Comparison of ENCODE assay signal across 14 mouse cellular contexts in genomic region chr2:13784448-13784847, GRCm38 (mm10). TPM values are rescaled to one million over a fixed set of nuclear protein-coding genes. Genes with fewer than 3 reads are reported as not detected.
"Had no signal": no experiment of that assay in that cellular context is flagged by ENCODE, and none has a peak within 500 bp of the region (broad histone marks: within the 10 kb centered on the region; RNA-seq: fewer than 3 reads in every experiment).

No protein-coding gene starts in this region.

- H3K4me1 ChIP-seq: limb, embryonic 10.5 days; limb, embryonic 13.5 days; liver, embryonic 12.5 days; liver, embryonic 15.5 days; lung, embryonic 15.5 days had no signal

- H3K9me3 ChIP-seq: limb, embryonic 10.5 days; limb, embryonic 13.5 days; liver, embryonic 12.5 days; liver, embryonic 15.5 days; lung, embryonic 15.5 days had no signal

- H3K9ac ChIP-seq: limb, embryonic 13.5 days; liver, embryonic 12.5 days; liver, embryonic 15.5 days; lung, embryonic 15.5 days had no signal

- DNase-seq: liver; lung, adult 18-20 months; lung, postnatal 10 days; lung, postnatal 36 days; midbrain, embryonic 14.5 days; thymus, adult 18-20 months; thymus, postnatal 36 days had no signal

- H3K27ac ChIP-seq: limb, embryonic 10.5 days; limb, embryonic 13.5 days; liver, embryonic 12.5 days; liver, embryonic 15.5 days; lung, embryonic 15.5 days had no signal

- H3K36me3 ChIP-seq: limb, embryonic 10.5 days; limb, embryonic 13.5 days; liver, embryonic 12.5 days; liver, embryonic 15.5 days; lung, embryonic 15.5 days had no signal

- H3K4me2 ChIP-seq: limb, embryonic 13.5 days; liver, embryonic 12.5 days; liver, embryonic 15.5 days; lung, embryonic 15.5 days; midbrain, embryonic 11.5 days had no signal

- H3K27me3 ChIP-seq: liver, embryonic 12.5 days; liver, embryonic 15.5 days; lung, embryonic 15.5 days had no signal

- ATAC-seq: intestine, embryonic 16.5 days; liver, embryonic 12.5 days had no signal

- H3K4me3 ChIP-seq: limb, embryonic 10.5 days; limb, embryonic 13.5 days; liver, embryonic 12.5 days; liver, embryonic 15.5 days; lung, embryonic 15.5 days had no signal

RNA-seq across cellular contexts. Expression of gene St8sia6, which starts 9.4 kb away (rescaled TPM):
- polyA plus RNA-seq: liver, embryonic 15.5 days had no signal
